Mouse (Mus musculus) fat pad, adult 2 months (tissue): Measurements from ENCODE around the gene Fbxw4.

Source experiments
- DNase-seq: peaks from one replicate; pipeline ENCODE4 v3.0.0-alpha.2; 2011; ENCODE audit warnings: low read depth, low spot score; ENCODE audit errors: extremely low read depth

The Fbxw4 gene

DNA sequence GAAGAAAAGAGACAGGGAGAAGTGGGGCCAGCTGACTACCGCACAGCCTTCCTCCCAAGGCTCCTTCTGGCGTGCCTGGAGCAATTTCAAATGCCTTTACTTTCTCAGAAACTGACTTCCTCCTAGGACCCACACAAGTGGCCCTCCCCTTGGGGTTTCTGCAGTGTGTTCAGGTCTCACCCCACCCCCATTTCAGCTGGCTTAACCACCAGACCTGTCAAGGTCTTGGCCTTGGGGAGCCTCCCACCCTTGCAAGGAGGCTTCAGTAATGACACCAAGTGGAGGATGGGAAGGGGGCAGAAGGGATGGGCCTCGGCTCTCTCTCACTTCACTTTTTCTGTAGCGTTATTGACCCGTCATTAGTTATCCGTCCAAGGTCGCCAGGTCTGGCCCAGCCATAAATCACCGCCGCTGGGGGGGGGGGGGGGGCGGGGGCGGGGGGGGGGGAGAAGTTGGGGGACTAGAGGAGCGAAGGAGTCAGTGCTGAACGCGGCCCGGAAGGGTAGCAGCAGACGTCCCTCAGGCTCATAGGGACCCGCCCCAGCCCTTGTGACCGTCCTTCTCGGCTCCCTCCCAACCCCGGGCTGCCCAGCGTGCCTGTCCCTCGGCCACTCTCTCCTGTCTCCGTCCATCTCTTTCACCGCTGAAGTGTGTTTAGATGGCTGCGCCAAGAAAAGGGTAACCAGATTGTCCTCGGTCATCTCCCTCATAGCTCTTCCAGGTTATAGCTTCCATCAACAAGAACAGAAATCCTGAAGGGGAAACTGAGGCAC is 115.8 kb downstream of the Fbxw4 start:
- no peak for DNase-seq

DNA sequence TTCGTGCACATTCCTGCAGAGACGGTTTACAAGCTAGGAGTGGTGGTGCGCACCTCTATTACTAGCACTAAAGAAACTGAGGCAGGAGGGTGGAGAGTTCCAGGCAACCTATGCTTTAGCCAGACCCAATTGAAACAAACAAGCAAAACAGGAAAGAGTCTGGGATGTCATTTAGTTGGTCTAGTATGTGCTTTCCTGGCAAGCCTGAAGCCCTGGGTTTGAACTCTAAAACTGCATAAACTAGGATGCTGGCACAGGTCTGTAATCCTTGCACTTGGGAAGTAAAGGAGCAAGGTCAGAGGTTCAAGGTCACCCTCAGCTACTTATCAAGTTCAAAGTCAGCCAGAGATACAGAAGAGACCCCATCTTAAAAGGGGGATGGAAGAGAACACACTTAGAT is 118.1 kb downstream of the Fbxw4 start:
- no peak for DNase-seq

GRCm38 (mm10) chr19:45541409-45542041 is 118.6 kb downstream of the Fbxw4 start:
- no peak for DNase-seq

DNA sequence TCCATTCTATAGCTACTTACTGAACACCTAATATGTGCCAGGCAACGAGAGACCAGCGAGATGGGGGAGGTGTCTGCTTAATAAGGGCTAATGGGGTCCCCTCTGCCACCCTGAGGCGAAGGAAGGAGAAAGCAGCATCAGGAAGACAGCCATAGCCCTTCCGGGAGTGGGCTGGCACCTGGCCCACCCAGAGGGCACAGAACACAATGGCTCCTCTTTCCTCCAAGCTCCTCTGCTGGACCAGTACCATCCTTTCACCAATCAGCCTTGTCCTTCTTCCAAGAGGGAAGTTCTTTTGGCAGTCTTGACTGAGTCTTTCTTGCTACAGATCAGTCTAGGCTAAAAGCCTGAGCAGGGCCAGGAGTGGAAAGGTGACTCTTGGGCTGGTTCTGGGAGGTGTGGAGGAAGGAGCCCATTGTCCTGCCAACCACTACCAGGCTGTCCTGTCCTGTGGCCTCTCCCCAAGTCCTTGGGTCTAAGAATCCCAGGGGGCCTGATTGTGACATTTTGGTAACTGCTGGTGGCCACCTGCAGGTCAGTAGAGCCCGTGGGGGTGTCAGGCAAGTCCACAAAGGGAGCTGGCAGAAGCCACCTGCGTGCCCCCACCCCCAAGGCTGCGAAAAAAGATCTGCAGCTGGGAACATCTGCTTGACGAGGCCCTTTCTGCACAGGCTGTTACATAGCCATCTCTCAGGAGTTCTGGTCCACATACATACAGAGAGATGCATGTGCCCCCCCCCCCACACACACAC is 119.3 kb downstream of the Fbxw4 start:
- no peak for DNase-seq

GRCm38 (mm10) chr19:45537505-45537904 is 122.6 kb downstream of the Fbxw4 start:
- DNase-seq, result no peak

- no peak for DNase-seq
These were observed 124.2 kb downstream of the Fbxw4 start for GRCm38 (mm10) chr19:45535929-45536328.

- no peak for DNase-seq
These were observed 124.8 kb downstream of the Fbxw4 start for GRCm38 (mm10) chr19:45535214-45535735.

DNA sequence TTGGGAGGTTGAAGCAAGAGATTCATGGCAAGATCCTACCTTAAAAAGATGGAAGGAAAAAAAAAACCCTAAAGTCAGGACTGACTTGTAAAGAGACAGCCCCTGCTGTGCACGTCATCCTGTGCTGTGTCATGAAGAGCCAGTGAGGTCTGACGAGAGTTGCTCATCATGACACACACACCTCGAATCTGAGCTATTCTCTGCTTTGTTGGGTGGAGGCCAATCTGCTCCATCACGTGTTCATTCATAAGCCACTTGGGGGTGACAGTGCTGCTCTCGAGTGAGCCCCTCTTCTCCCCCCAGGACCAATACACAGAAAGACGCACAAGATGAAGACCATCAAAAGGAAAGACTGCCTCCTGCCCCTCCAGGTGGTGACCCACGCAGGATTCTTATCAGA is 126.5 kb downstream of the Fbxw4 start:
- no peak for DNase-seq

- DNase-seq, result no peak
These were observed 128.6 kb downstream of the Fbxw4 start for GRCm38 (mm10) chr19:45531554-45531953.

- DNase-seq, result no peak
These were observed 129.7 kb downstream of the Fbxw4 start for GRCm38 (mm10) chr19:45530200-45530995.

DNA sequence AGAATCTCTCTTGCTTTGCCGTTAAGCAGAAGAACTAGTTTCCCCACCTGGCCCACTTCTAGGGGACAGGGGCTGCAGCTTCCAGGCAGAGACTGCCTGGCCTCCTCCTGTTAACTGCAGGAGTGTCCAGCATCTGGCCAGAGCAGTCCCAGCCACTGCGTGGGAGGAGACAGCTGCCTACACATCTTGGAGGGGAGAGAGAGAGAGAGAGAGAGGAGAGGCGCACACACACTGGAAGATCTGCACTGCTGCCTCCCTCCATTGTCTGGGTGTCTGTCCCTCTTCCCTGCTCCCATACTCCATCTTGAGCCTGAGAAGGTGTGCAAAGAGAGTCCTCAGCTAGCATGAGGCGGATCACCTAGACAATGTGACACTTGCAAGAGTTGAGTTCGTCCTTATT is 130.8 kb downstream of the Fbxw4 start:
- no peak for DNase-seq
